Mouse (Mus musculus) hindbrain, embryonic 15.5 days (tissue): Measurements from ENCODE around the gene Il17f. TPM values are rescaled to one million over a fixed set of nuclear protein-coding genes. Genes with fewer than 3 reads are reported as not detected.

Experiments used
- polyA plus RNA-seq: library from polyadenylated mRNA; unstranded; fragments of >200 nt; fragmentation: Nextera tagmentation; extraction: Ambion mirVana; gene quantifications from 2 replicates; pipeline ENCODE4 v1.2.1, GENCODE M21; 2015

Gene Il17f
- polyA plus RNA-seq, 1 experiment from 2014 or later = not detected

Other genes starting within 250 kb of the Il17f start
- gene Pkhd1, start 172.6 kb downstream of the Il17f start, polyA plus RNA-seq = 0.01 and 0.03 TPM in 2 replicates
- gene Il17a, start 59.7 kb downstream of the Il17f start, polyA plus RNA-seq = not detected in 2 replicates
- 25.9 and 29.2 TPM in 2 replicates for gene Mcm3, start 29.7 kb upstream of the Il17f start, polyA plus RNA-seq
- gene Paqr8, start 100.0 kb upstream of the Il17f start, polyA plus RNA-seq = 33.0 and 38.6 TPM in 2 replicates
- 2.9 and 3.6 TPM in 2 replicates for gene Efhc1, start 161.0 kb upstream of the Il17f start, polyA plus RNA-seq